Mouse (Mus musculus) forebrain, embryonic 12.5 days (tissue): ENCODE measurements around the gene Adamts4. TPM values are rescaled to one million over a fixed set of nuclear protein-coding genes. Genes with fewer than 3 reads are reported as not detected.

Experiments
- ATAC-seq: fragments of 200-750 bp; cut with Nextera tagmentation; 2 replicates; pipeline ENCODE4 v1.8.0; 2017; ENCODE audit warnings: moderate TSS enrichment; ENCODE audit not compliant: low FRiP score
- H3K27ac ChIP-seq: fragments of 300-500 bp; sonication (generic); 2 replicates; pipeline ENCODE4 v1.5.1; 2016; ENCODE audit warnings: mild to moderate bottlenecking
- H3K27me3 ChIP-seq: fragments of 300-500 bp; sonication (generic); 2 replicates; pipeline ENCODE4 v1.6.1; 2016; ENCODE audit warnings: mild to moderate bottlenecking
- H3K36me3 ChIP-seq: fragments of 300-500 bp; sonication (generic); replicated peaks from 2 replicates; pipeline ENCODE4 v1.6.1; 2016; ENCODE audit warnings: mild to moderate bottlenecking
- H3K4me1 ChIP-seq: fragments of 300-500 bp; sonication (generic); 2 replicates; pipeline ENCODE4 v1.6.1; 2016
- H3K4me2 ChIP-seq: fragments of 300-500 bp; sonication (generic); 2 replicates; pipeline ENCODE4 v1.6.1; 2016; ENCODE audit warnings: mild to moderate bottlenecking, moderate library complexity
- H3K4me3 ChIP-seq: fragments of 300-500 bp; sonication (generic); replicated peaks from 2 replicates; pipeline ENCODE4 v1.5.1; 2016; ENCODE audit warnings: mild to moderate bottlenecking
- H3K9ac ChIP-seq: fragments of 300-500 bp; sonication (generic); 2 replicates; pipeline ENCODE4 v1.6.1; 2016; ENCODE audit warnings: mild to moderate bottlenecking
- H3K9me3 ChIP-seq: fragments of 300-500 bp; sonication (generic); 2 replicates; pipeline ENCODE4 v1.6.1; 2016
- WGBS: fragments of 180-500 bp; shearing (Covaris S2); methylation state at CpG from one replicate; pipeline ENCODE4 v1.1.7; 2016; 5-methylcytosine and 5-hydroxymethylcytosine counted together
- polyA plus RNA-seq: library from polyadenylated mRNA; unstranded; fragments of >200 nt; fragmentation: Nextera tagmentation; extraction: Ambion mirVana; gene quantifications from 2 replicates; pipeline ENCODE4 v1.2.1, GENCODE M21; 2016

The Adamts4 gene
- polyA plus RNA-seq: 8.9 TPM in 2 replicates

DNA sequence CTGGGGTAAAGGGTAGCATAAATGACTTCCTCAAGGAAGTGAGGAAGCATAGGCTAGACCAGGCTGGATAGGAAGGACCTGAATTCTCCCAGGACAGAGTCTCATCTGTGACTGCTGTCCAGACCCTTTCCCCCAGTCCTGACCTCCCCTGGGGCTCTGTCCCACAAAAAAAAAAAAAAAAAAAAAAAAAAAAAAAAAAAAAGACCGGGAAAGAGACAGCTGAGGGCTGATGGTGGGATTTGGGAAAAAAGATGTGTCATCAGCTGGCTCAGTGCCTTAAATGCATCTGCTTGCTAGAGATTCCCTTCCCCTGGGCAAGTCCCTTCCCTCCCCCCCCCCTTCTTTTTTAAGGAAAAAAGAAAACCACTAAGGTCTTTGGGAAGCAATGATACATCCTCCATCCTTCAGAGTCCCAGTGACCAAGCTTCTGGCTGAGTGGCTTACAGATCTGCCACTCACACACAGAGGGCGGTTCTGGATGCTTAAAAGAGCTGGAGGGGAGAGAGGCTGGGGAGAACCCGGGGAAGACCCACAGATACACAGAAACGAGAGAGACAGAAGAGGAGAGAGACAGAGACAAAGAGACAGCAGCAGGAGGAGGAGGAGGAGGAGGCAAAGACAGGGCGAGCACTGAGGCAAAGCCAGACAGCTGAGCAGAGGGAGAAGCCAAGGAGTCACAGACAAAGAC lies at the start of gene Adamts4:
TSS of gene Adamts4 (plus strand) at position 509 of the 688 bp plus-strand sequence.
- Histone ChIP-seq H3K4me1 (peaks cover 58% of the 10 kb centered on the region), H3K4me3 (peak within 1 kb of the TSS; percentile 22), H3K9ac (peak within 1 kb of the TSS; percentile 44), H3K36me3 (peaks cover 6% of the 10 kb centered on the region), H3K27me3 (peaks cover 5% of the 10 kb centered on the region), H3K27ac (peak within 1 kb of the TSS; percentile 72), H3K9me3 (no peaks in the 10 kb centered on the region), H3K4me2 (peak within 1 kb of the TSS; percentile 47)
- ATAC-seq: no peak
- 21% methylated on average over 5 of the region's 5 CpGs for WGBS

DNA sequence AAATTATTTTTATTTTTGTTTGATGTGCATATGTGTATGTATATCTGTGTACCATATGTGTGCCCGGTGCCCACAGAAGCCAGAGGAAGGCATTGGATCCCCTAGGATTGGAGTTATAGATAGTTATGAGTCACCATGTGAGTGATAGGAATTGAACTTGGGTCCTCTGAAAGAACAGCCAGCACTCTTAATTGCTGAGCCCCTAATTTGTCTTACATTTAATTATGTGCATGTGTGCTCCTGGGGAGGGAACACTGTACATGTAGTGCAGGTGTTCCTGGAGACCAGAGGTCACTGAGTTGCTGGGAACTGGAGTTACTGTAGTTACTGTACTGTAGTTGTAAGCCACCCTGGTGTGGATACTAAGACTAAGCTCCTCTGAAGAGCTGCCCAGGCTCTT lies 49.5 kb upstream of the Adamts4 start:
- H3K4me1 ChIP-seq: peaks cover 3% of the 10 kb centered on the region
- peaks cover 32% of the 10 kb centered on the region for H3K27me3 ChIP-seq
- H3K9me3 ChIP-seq: no peaks in the 10 kb centered on the region
- H3K27ac ChIP-seq: no peak overlapping the region
- no peak overlapping the region for H3K4me3 ChIP-seq
- H3K4me2 ChIP-seq: no peak overlapping the region
- no peaks in the 10 kb centered on the region for H3K36me3 ChIP-seq
- H3K9ac ChIP-seq: no peak overlapping the region
- WGBS: 98% methylated on average over 1 of the region's 1 CpGs
- no peak for ATAC-seq

DNA sequence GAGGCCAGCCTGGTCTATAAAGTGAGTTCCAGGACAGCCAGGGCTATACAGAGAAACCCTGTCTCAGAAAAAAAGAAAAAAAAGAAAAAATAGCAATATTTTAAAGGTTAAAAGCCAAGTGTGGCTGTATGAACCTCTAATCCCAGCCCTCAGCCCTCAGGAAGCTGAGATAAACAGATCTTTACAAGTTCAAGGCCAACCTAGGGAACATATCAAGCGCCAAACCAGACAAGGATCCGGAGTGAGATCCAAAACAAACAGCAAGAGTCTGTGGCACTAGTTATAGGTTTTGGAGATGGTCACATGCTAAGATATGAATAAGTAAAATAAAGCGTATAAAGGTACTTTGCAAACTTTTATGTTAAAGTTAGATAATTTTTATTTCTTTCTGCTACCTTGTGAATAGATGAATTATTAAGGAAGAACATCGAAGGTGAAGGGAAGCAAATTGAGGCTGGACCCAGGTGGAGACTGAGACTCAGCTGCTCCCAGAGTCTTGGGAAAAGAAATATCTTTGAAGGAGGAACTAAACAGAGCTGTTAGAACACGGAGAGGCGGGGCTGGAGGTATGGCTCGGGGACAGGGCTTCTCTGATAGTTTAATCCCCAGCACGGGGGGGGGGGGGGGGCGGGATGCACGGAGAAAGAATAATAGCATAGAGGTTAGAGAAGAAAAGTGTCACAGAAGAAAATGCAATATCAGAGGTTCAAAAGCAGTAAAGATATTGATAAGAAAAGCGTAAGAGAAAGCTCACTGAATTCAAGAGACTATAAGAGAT lies 46.6 kb upstream of the Adamts4 start:
- 55% methylated on average over 10 of the region's 11 CpGs for WGBS
- Histone ChIP-seq H3K36me3 (no peaks in the 10 kb centered on the region), H3K27ac (no peak overlapping the region), H3K9me3 (no peaks in the 10 kb centered on the region), H3K4me1 (peaks cover 3% of the 10 kb centered on the region; the same call in 1 of the 2 replicates), H3K9ac (no peak overlapping the region), H3K27me3 (peaks cover 12% of the 10 kb centered on the region; the same call in 1 of the 2 replicates), H3K4me2 (no peak overlapping the region), H3K4me3 (no peak overlapping the region)
- ATAC-seq: no peak

DNA sequence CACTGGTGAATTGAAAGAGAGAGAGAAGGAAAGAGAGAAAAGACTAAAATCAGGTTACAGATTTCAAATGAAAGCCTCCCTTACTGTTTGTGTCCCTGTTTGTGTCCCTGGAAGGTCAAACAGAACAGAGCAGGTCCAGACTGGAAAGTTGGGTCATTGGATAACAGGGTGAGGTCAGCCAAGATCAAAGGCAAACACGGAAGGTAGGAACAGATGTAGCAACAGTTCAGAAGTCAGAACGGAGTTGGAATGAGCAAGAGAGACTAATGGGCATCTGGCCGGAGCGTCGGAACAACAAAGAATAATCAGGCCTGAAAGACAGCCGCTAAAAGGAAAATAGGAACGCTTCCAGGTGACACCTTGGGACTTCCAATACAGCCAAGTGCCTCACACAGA lies 46.0 kb upstream of the Adamts4 start:
- Histone ChIP-seq H3K36me3 (no peaks in the 10 kb centered on the region), H3K4me2 (no peak overlapping the region), H3K9ac (no peak overlapping the region), H3K4me1 (peaks cover 3% of the 10 kb centered on the region; the same call in 1 of the 2 replicates), H3K27me3 (0 out of 2 replicates have a peak, but pooled peaks cover 6% of the 10 kb centered on the region), H3K9me3 (no peaks in the 10 kb centered on the region), H3K27ac (no peak overlapping the region), H3K4me3 (no peak overlapping the region)
- 69% methylated on average over 7 of the region's 7 CpGs for WGBS
- no peak for ATAC-seq

DNA sequence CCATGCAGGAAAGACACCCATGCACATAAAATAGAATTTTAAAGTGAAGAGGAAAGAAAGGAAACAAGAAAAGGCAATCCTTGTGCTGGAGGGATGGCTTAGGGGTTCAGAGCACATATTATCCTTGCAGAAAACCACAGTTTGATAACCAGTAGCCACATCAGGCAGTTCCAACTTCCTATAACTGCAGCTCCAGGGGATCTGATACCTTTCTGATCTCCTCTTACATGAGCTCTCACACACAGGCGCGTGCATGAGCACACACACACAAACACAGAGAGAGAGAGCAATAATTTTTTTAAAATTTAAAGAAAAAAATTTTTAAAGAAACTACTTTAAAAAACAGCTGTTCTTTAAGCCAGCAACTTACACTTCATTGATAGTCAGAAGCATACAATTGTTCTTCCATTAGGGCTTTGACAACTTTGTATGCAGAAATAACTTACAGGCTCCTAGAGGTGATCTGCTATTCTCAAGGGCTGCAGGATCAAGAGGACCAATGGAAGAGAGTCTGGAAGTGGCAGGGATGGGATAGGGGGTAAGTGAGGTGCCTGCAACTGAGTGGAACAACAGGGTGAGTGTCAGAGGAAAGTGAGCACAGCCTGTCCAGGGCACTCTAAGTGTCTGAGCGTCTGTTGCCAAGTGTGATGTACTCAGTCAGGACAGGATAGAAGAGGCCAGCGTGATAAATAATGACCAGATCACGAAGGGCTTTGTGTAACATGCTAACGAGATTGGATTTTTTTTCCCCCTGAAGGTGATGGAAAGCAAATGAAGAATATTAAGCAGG lies 44.3 kb upstream of the Adamts4 start:
- Histone ChIP-seq H3K9ac (no peak overlapping the region), H3K9me3 (no peaks in the 10 kb centered on the region), H3K27me3 (no peaks in the 10 kb centered on the region), H3K4me1 (peaks cover 3% of the 10 kb centered on the region; the same call in 1 of the 2 replicates), H3K4me3 (no peak overlapping the region), H3K4me2 (no peak overlapping the region), H3K27ac (no peak overlapping the region), H3K36me3 (no peaks in the 10 kb centered on the region)
- ATAC-seq: no peak
- WGBS: 53% methylated on average over 6 of the region's 6 CpGs

DNA sequence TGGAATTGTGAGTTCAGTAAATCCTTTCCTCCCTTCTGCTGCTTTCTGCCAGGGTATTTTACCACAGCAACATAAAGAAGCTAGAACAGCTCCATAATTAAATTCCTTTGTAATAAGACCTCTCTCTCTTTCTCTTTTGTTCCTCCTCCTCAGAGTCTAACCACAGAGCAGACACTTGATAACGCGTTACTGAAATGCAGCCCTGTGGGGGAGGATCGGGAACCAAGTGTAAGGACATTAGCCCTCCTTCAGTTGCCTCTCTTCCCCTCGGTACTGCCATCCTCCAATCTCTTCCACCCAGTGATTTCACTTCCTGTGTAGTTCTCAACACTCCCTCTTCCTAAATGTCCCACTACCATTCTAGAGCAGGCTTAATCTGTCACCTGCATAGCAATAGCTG lies 40.8 kb upstream of the Adamts4 start:
- Histone ChIP-seq H3K27ac (no peak overlapping the region), H3K4me3 (no peak overlapping the region), H3K36me3 (no peaks in the 10 kb centered on the region), H3K4me1 (peaks cover 6% of the 10 kb centered on the region; the same call in 1 of the 2 replicates), H3K9ac (no peak overlapping the region), H3K27me3 (0 out of 2 replicates have a peak, but pooled peaks cover 3% of the 10 kb centered on the region), H3K9me3 (no peaks in the 10 kb centered on the region), H3K4me2 (no peak overlapping the region)
- ATAC-seq: no peak
- WGBS: 22% methylated on average over 4 of the region's 4 CpGs

DNA sequence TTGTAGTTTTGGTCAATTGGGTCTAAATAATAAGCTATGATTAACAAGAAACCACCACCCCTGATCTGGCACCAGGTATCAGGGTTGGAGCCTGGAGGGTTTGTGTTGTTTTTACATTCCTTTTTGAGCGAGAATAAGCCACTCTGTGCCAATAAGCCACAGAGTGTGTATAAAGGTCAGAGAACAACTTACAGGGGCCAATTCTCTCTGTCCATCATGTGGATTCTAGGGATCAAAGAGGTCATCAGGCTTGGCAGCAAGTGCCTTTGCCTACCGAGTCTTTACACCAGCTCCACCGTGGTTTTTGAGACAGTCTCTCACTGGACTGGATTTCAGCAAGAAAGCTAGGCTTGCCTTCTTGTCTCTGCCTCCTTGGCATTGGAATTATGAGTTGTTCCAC lies 37.4 kb upstream of the Adamts4 start:
- Histone ChIP-seq H3K9me3 (no peaks in the 10 kb centered on the region), H3K27me3 (0 out of 2 replicates have a peak, but pooled peaks cover 3% of the 10 kb centered on the region), H3K4me3 (no peak overlapping the region), H3K36me3 (no peaks in the 10 kb centered on the region), H3K4me1 (0 out of 2 replicates have a peak, but pooled peaks cover 2% of the 10 kb centered on the region), H3K9ac (no peak overlapping the region), H3K27ac (no peak overlapping the region), H3K4me2 (no peak overlapping the region)
- WGBS: 54% methylated on average over 3 of the region's 3 CpGs
- no peak for ATAC-seq

DNA sequence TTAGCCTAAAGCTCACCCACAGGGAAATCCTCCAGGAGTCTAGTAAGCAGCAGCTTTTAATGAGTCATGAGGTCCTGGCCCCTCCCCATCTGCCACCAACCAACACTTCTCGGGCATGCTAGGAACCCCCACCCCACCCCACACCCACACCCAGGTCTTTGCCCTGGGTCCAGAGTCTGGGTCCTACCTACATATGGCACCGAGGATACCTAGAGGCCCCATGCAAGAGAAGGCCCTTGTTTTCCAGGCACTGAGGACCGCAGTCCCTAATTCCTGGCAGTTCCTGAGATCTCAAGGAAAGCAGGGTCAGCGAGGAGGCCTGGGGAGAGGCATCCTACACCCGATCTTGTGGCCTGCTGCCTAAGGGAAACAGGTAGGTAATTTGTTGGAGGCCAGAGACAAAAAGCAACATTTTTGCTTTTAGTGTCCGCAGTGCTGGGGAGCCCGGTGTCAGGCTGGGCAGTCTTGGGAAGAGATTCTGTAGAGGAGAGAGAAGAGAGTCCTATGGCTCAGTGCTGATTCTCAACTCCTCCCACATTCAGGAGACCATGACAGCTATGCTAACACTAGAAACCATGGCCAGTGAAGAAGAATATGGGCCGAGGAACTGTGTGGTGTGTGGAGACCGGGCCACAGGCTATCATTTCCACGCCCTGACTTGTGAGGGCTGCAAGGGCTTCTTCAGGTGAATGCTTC lies 36.3 kb upstream of the Adamts4 start, which contains the start of gene Nr1i3:
TSS of gene Nr1i3 (plus strand) at position 170 of the 696 bp plus-strand sequence.
- WGBS: 70% methylated on average over 10 of the region's 10 CpGs
- Histone ChIP-seq H3K4me2 (no peak within 1 kb of the TSS), H3K9me3 (no peaks in the 10 kb centered on the region), H3K36me3 (peaks cover 9% of the 10 kb centered on the region; the same call in 1 of the 2 replicates), H3K27ac (0 out of 2 replicates have a peak within 1 kb of the TSS, but pooled peaks have one; percentile 42), H3K4me1 (0 out of 2 replicates have a peak, but pooled peaks cover 2% of the 10 kb centered on the region), H3K4me3 (no peak within 1 kb of the TSS), H3K27me3 (0 out of 2 replicates have a peak, but pooled peaks cover 3% of the 10 kb centered on the region), H3K9ac (no peak within 1 kb of the TSS)
- ATAC-seq: no peak

DNA sequence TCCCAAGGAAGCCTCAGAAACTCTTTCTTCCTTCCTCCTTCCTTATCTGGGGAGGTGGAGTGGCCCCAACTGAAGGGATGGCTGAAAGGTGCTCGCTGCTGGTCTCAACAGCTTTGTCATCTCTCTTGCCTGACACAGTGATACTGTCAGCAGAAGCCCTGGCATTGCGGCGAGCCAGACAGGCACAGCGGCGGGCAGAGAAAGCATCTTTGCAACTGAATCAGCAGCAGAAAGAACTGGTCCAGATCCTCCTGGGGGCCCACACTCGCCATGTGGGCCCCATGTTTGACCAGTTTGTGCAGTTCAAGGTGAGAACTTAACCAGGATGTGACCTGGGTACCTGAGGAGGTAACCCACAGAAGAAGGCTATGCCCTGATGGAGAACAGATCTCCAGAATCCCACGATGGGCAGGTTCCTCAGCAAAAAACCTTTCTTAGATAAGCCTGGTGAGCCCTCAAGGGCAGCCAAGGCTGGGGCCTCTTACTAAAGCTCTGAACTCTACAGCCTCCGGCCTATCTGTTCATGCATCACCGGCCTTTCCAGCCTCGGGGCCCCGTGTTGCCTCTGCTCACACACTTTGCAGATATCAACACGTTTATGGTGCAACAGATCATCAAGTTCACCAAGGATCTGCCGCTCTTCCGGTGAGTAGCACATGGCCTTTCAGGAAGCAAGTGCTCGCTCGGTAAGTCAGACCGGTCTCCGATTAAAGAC lies 33.8 kb upstream of the Adamts4 start:
- WGBS: 86% methylated on average over 18 of the region's 18 CpGs
- ATAC-seq: no peak

DNA sequence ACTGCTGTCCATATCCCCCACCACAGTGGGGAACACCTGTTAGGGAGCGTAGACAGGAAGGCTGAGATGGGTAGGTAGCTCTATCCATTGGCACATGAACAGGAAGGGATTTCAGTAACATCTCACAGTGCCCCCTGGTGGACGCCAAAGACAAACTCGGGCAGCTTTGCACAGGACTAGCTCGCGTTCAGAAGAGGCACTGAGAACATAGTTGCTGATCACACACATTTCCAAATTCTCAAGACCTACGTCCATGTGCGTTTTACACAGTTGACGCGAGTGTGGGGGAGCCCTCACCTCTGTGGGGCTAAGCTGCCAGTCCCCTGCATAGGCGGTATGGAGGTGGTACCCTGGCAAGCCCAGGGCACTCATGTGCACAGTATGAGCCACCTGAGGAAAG lies 29.4 kb upstream of the Adamts4 start:
- no peaks in the 10 kb centered on the region for H3K9me3 ChIP-seq
- H3K4me3 ChIP-seq: peak overlapping the region; percentile 55; the same call in 1 of the 2 replicates
- H3K4me2 ChIP-seq: peak overlapping the region; percentile 86
- H3K4me1 ChIP-seq: peaks cover 13% of the 10 kb centered on the region
- WGBS: 7% methylated on average over 10 of the region's 10 CpGs
- no peaks in the 10 kb centered on the region for H3K27me3 ChIP-seq
- H3K27ac ChIP-seq: no peak overlapping the region
- peak; percentile 13; the same call in 1 of the 2 replicates for ATAC-seq
- H3K36me3 ChIP-seq: peaks cover 23% of the 10 kb centered on the region
- H3K9ac ChIP-seq: no peak overlapping the region

More for the DNA sequence above, 33.8 kb upstream of the Adamts4 start:
- no peak overlapping the region for H3K4me2 ChIP-seq
- H3K4me1 ChIP-seq: peaks cover 8% of the 10 kb centered on the region
- no peak overlapping the region for H3K4me3 ChIP-seq
- 0 out of 2 replicates have a peak, but pooled peaks cover 3% of the 10 kb centered on the region for H3K27me3 ChIP-seq
- no peak overlapping the region for H3K27ac ChIP-seq
- H3K9me3 ChIP-seq: no peaks in the 10 kb centered on the region
- H3K9ac ChIP-seq: no peak overlapping the region
- H3K36me3 ChIP-seq: peaks cover 23% of the 10 kb centered on the region
